Mouse (Mus musculus): ENCODE measurements around the gene Rnf150. TPM values are rescaled to one million over a fixed set of nuclear protein-coding genes. Genes with fewer than 3 reads are reported as not detected.

Rnf150 gene
- polyA plus RNA-seq, 1 experiment = 1.4 TPM

- WGBS = 77% methylated on average over 6 of the region's 6 CpGs
- Histone ChIP-seq H3K27ac (ENCODE audit: control insufficient read depth, insufficient read depth, low read depth, low read length, poor library complexity) (no peak overlapping the region), H3K4me1 (ENCODE audit: control insufficient read depth, insufficient read depth, low read length) (peaks cover 1% of the 10 kb centered on the region; the same call in 1 of the 2 replicates), H3K4me3 (replicated peaks; ENCODE audit: control insufficient read depth, low read depth, low read length) (no peak overlapping the region)
- TF ChIP-seq POLR2A (IDR thresholded peaks at IDR 0.05; ENCODE audit: borderline replicate concordance, control insufficient read depth, low read depth, low read length) (no peak), CTCF (IDR thresholded peaks at IDR 0.05; ENCODE audit: control insufficient read depth, insufficient read depth, low read length) (no peak)
These were observed 225.0 kb downstream of the Rnf150 start for GRCm38 (mm10) chr8:83088156-83088555.

DNA sequence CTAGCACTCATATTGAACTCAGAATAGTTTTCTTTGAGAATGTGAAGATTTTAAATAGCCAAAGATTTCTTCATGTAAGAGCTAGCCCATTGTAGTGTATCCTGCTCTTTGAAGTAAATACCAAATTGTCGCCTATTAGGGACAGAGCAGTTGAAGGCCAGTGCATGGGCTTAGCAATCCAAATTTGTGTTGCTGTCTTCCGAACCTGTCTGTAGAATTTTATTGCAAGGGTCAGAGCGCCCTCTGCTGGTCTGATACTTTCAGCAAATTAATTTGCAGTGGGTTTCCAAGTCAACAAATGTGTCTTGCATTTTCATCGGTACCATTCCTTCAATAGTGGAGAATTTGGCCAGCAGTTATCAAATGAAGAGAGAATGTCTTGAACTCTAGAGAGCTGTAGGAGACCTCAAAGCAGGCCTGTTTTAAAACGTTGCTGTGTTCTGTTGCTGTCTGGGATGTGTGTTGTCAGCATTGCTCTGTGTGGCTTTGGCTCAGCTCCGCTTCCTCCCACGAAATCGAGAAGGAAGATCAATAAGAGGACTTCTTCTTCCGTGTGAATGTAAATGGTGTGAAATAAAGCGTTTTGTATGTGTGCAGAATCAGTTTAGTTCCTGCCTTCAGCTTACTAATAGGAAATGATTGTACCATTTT lies 226.3 kb downstream of the Rnf150 start:
- no peak overlapping the region for H3K4me3 ChIP-seq (replicated peaks; ENCODE audit: control insufficient read depth, low read depth, low read length)
- H3K27ac ChIP-seq (ENCODE audit: control insufficient read depth, insufficient read depth, low read depth, low read length, poor library complexity) = no peak overlapping the region
- H3K4me1 ChIP-seq (ENCODE audit: control insufficient read depth, insufficient read depth, low read length) = peaks cover 1% of the 10 kb centered on the region; the same call in 1 of the 2 replicates
- 5% methylated on average over 10 of the region's 10 CpGs for WGBS
- TF ChIP-seq CTCF (IDR thresholded peaks at IDR 0.05; ENCODE audit: control insufficient read depth, insufficient read depth, low read length) = peak; percentile 36
- no peak for TF ChIP-seq POLR2A (IDR thresholded peaks at IDR 0.05; ENCODE audit: borderline replicate concordance, control insufficient read depth, low read depth, low read length)

- Histone ChIP-seq H3K4me1 (ENCODE audit: control insufficient read depth, insufficient read depth, low read length) (peaks cover 1% of the 10 kb centered on the region; the same call in 1 of the 2 replicates), H3K27ac (ENCODE audit: control insufficient read depth, insufficient read depth, low read depth, low read length, poor library complexity) (no peak overlapping the region; the same call in 1 of the 2 replicates), H3K4me3 (replicated peaks; ENCODE audit: control insufficient read depth, low read depth, low read length) (no peak overlapping the region)
- WGBS = 48% methylated on average over 4 of the region's 4 CpGs
- no peak for TF ChIP-seq POLR2A (IDR thresholded peaks at IDR 0.05; ENCODE audit: borderline replicate concordance, control insufficient read depth, low read depth, low read length)
- no peak for TF ChIP-seq CTCF (IDR thresholded peaks at IDR 0.05; ENCODE audit: control insufficient read depth, insufficient read depth, low read length)
These were observed 227.3 kb downstream of the Rnf150 start for GRCm38 (mm10) chr8:83090446-83090845.

DNA sequence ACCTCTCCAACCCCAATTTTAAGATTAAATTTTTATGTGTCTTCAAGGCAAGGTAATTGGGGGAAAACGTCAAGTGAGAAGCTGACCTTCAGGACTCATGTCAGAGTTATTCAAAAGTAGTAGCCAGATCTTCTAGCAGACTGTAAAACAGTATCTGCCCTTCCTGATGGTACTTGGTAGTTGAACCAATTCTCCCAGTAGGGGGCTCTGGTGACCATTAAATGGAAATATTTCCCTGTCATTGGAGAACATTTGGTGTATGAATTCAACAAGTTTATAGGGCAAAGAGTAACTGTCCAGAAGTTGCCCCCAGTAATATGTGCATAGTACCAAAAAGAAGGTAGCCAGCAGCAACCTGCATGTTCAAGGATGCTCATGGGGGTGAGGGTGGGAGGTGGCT lies 236.9 kb downstream of the Rnf150 start:
- H3K4me3 ChIP-seq (replicated peaks; ENCODE audit: control insufficient read depth, low read depth, low read length) = no peak overlapping the region
- peaks cover 1% of the 10 kb centered on the region; the same call in 1 of the 2 replicates for H3K4me1 ChIP-seq (ENCODE audit: control insufficient read depth, insufficient read depth, low read length)
- WGBS = 21% methylated on average over 1 of the region's 1 CpGs
- H3K27ac ChIP-seq (ENCODE audit: control insufficient read depth, insufficient read depth, low read depth, low read length, poor library complexity) = no peak overlapping the region
- TF ChIP-seq CTCF (IDR thresholded peaks at IDR 0.05; ENCODE audit: control insufficient read depth, insufficient read depth, low read length) (no peak), POLR2A (IDR thresholded peaks at IDR 0.05; ENCODE audit: borderline replicate concordance, control insufficient read depth, low read depth, low read length) (no peak)

- H3K4me1 ChIP-seq (ENCODE audit: control insufficient read depth, insufficient read depth, low read length) = peaks cover 1% of the 10 kb centered on the region; the same call in 1 of the 2 replicates
- H3K4me3 ChIP-seq (replicated peaks; ENCODE audit: control insufficient read depth, low read depth, low read length) = no peak overlapping the region
- peak overlapping the region; percentile 1; the same call in 1 of the 2 replicates for H3K27ac ChIP-seq (ENCODE audit: control insufficient read depth, insufficient read depth, low read depth, low read length, poor library complexity)
- WGBS = 18% methylated on average over 7 of the region's 7 CpGs
- TF ChIP-seq CTCF (IDR thresholded peaks at IDR 0.05; ENCODE audit: control insufficient read depth, insufficient read depth, low read length) = no peak
- no peak for TF ChIP-seq POLR2A (IDR thresholded peaks at IDR 0.05; ENCODE audit: borderline replicate concordance, control insufficient read depth, low read depth, low read length)
These were observed 239.9 kb downstream of the Rnf150 start for GRCm38 (mm10) chr8:83102957-83103510.

- H3K4me3 ChIP-seq (replicated peaks; ENCODE audit: control insufficient read depth, low read depth, low read length) = no peak overlapping the region
These were observed 240.8 kb downstream of the Rnf150 start for GRCm38 (mm10) chr8:83103968-83104367.

GRCm38 (mm10) chr8:83109756-83110155 lies 246.6 kb downstream of the Rnf150 start:
- H3K27ac ChIP-seq (ENCODE audit: control insufficient read depth, insufficient read depth, low read depth, low read length, poor library complexity) = no peak overlapping the region
- WGBS = 43% methylated on average over 7 of the region's 7 CpGs
- H3K4me3 ChIP-seq (replicated peaks; ENCODE audit: control insufficient read depth, low read depth, low read length) = no peak overlapping the region
- TF ChIP-seq POLR2A (IDR thresholded peaks at IDR 0.05; ENCODE audit: borderline replicate concordance, control insufficient read depth, low read depth, low read length) = no peak
- no peak for TF ChIP-seq CTCF (IDR thresholded peaks at IDR 0.05; ENCODE audit: control insufficient read depth, insufficient read depth, low read length)
- H3K4me1 ChIP-seq (ENCODE audit: control insufficient read depth, insufficient read depth, low read length) = no peaks in the 10 kb centered on the region

More at GRCm38 (mm10) chr8:83103968-83104367, 240.8 kb downstream of the Rnf150 start:
- 40% methylated on average over 2 of the region's 2 CpGs for WGBS
- Histone ChIP-seq H3K4me1 (ENCODE audit: control insufficient read depth, insufficient read depth, low read length) (peaks cover 1% of the 10 kb centered on the region; the same call in 1 of the 2 replicates), H3K27ac (ENCODE audit: control insufficient read depth, insufficient read depth, low read depth, low read length, poor library complexity) (no peak overlapping the region)
- TF ChIP-seq POLR2A (IDR thresholded peaks at IDR 0.05; ENCODE audit: borderline replicate concordance, control insufficient read depth, low read depth, low read length) (no peak), CTCF (IDR thresholded peaks at IDR 0.05; ENCODE audit: control insufficient read depth, insufficient read depth, low read length) (no peak)

- Histone ChIP-seq H3K4me1 (ENCODE audit: control insufficient read depth, insufficient read depth, low read length) (no peaks in the 10 kb centered on the region), H3K4me3 (replicated peaks; ENCODE audit: control insufficient read depth, low read depth, low read length) (no peak overlapping the region), H3K27ac (ENCODE audit: control insufficient read depth, insufficient read depth, low read depth, low read length, poor library complexity) (no peak overlapping the region)
- WGBS = 73% methylated on average over 5 of the region's 5 CpGs
- TF ChIP-seq POLR2A (IDR thresholded peaks at IDR 0.05; ENCODE audit: borderline replicate concordance, control insufficient read depth, low read depth, low read length) (no peak), CTCF (IDR thresholded peaks at IDR 0.05; ENCODE audit: control insufficient read depth, insufficient read depth, low read length) (no peak)
These were observed 247.0 kb downstream of the Rnf150 start for GRCm38 (mm10) chr8:83110177-83110576.
